Mouse (Mus musculus) embryonic facial prominence, embryonic 13.5 days (tissue): ENCODE measurements around the gene Tnnt1. TPM values are rescaled to one million over a fixed set of nuclear protein-coding genes. Genes with fewer than 3 reads are reported as not detected.
A peak's percentile ranks its signal among the peaks of the same experiment; 100 is the strongest.

ENCODE experiments used
- ATAC-seq: fragments of 200-750 bp; cut with Nextera tagmentation; 2 replicates; pipeline ENCODE4 v1.8.0; 2017; ENCODE audit warnings: low read depth; ENCODE audit not compliant: insufficient number of reproducible peaks, insufficient read depth, low FRiP score, low TSS enrichment
- H3K27ac ChIP-seq: fragments of 300-500 bp; sonication (generic); 2 replicates; pipeline ENCODE4 v1.5.1; 2015; ENCODE audit warnings: moderate library complexity, mild to moderate bottlenecking, inconsistent platforms
- H3K27me3 ChIP-seq: fragments of 300-500 bp; sonication (generic); 2 replicates; pipeline ENCODE4 v1.6.1; 2015; ENCODE audit warnings: mild to moderate bottlenecking, inconsistent platforms
- H3K36me3 ChIP-seq: fragments of 300-500 bp; sonication (generic); 2 replicates; pipeline ENCODE4 v1.6.1; 2015; ENCODE audit warnings: mild to moderate bottlenecking, inconsistent platforms
- H3K4me1 ChIP-seq: fragments of 300-500 bp; sonication (generic); 2 replicates; pipeline ENCODE4 v1.6.1; 2015; ENCODE audit warnings: inconsistent platforms
- H3K4me2 ChIP-seq: fragments of 300-500 bp; sonication (generic); 2 replicates; pipeline ENCODE4 v1.6.1; 2015; ENCODE audit warnings: moderate library complexity, mild to moderate bottlenecking, inconsistent platforms
- H3K4me3 ChIP-seq: fragments of 300-500 bp; sonication (generic); 2 replicates; pipeline ENCODE4 v1.5.1; 2015; ENCODE audit warnings: mild to moderate bottlenecking, inconsistent platforms
- H3K9ac ChIP-seq: fragments of 300-500 bp; sonication (generic); 2 replicates; pipeline ENCODE4 v1.6.1; 2015; ENCODE audit warnings: mild to moderate bottlenecking, inconsistent platforms
- H3K9me3 ChIP-seq: fragments of 300-500 bp; sonication (generic); 2 replicates; pipeline ENCODE4 v1.6.1; 2016; ENCODE audit warnings: inconsistent platforms
- WGBS: fragments of 180-500 bp; shearing (Covaris S2); methylation state at CpG from one replicate; pipeline ENCODE4 v1.1.7; 2015; ENCODE audit warnings: mixed read lengths; 5-methylcytosine and 5-hydroxymethylcytosine counted together
- polyA plus RNA-seq: library from polyadenylated mRNA; unstranded; fragments of >200 nt; fragmentation: Nextera tagmentation; extraction: Ambion mirVana; gene quantifications from 2 replicates; pipeline ENCODE4 v1.2.1, GENCODE M21; 2015

Tnnt1 gene
- polyA plus RNA-seq, result 57.6 and 63.3 TPM in 2 replicates

DNA sequence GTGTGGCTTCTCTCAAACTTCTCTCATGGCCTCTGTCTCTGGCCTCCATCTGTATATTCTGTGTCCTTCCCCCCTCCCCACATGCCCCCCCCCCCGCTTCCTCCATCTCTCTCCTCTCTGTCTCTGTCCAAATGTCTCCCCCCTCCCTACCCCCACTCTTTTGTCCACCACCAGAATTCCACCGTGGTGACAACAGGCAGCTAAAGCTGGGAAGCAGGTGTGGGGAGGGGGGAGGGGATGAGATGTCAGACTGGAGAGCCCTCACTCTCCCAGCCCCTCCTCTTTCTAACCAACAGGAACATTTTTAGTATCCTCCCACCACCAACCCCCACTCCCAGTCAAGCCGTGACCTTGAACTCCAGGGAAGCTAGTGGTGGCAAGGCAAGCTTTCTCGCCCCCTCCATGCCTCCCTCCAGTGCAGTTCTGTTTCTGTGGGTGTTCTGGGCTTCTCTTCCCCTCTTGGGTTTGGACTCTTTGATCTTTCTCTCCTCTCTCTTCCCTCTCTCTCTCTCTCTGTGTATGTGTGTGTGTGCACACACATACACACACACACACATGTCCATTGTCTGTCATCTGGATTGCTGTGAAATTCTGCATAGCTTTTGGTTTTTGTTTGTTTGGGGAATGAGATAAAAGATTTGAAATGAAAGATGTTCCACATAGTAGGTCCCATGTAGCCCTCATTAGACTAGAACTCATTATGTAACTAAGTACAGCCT is at the start of gene Tnnt1:
Gene Tnnt1 (minus strand): TSS at position 51 of the 719 bp plus-strand sequence.
- Histone ChIP-seq H3K9ac (no peak within 1 kb of the TSS), H3K27me3 (peaks cover 7% of the 10 kb centered on the region; the same call in 1 of the 2 replicates), H3K27ac (no peak within 1 kb of the TSS), H3K4me3 (no peak within 1 kb of the TSS), H3K4me2 (no peak within 1 kb of the TSS), H3K9me3 (no peaks in the 10 kb centered on the region), H3K4me1 (peaks cover 33% of the 10 kb centered on the region), H3K36me3 (no peaks in the 10 kb centered on the region)
- no peak for ATAC-seq
- WGBS, result 21% methylated on average over 4 of the region's 4 CpGs

- H3K27ac ChIP-seq, result no peak overlapping the region
- WGBS, result 89% methylated on average over 3 of the region's 3 CpGs
- H3K27me3 ChIP-seq, result no peaks in the 10 kb centered on the region
- ATAC-seq, result no peak
- H3K4me1 ChIP-seq, result no peaks in the 10 kb centered on the region
- H3K4me3 ChIP-seq, result no peak overlapping the region
- H3K9ac ChIP-seq, result no peak overlapping the region
- no peaks in the 10 kb centered on the region; the same call in 1 of the 2 replicates for H3K9me3 ChIP-seq
- no peaks in the 10 kb centered on the region for H3K36me3 ChIP-seq
- H3K4me2 ChIP-seq, result no peak overlapping the region
These were observed 46.5 kb upstream of the Tnnt1 start for GRCm38 (mm10) chr7:4562660-4563059.

DNA sequence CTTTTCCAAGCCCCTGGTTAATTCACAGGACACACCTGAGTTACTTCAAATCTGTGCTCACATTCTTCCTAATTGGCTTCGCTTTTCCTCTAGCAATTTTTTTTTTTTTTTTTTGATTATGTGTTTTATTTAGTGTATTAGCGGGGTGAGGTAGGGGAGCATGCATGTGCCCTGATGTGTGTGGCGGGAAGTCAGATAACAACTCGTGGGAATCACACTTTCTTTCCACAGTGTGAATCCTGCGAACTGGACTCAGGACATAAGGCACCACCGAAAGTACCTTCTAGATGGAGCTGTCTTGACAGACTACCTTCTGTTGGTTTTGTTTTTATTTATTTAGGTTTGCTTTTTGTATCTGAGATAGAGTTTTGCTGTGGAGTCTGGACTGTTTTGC is 41.0 kb upstream of the Tnnt1 start:
- H3K27me3 ChIP-seq, result peaks cover 5% of the 10 kb centered on the region
- 69% methylated on average over 6 of the region's 6 CpGs for WGBS
- no peaks in the 10 kb centered on the region; the same call in 1 of the 2 replicates for H3K9me3 ChIP-seq
- H3K9ac ChIP-seq, result no peak overlapping the region
- no peak overlapping the region for H3K4me2 ChIP-seq
- ATAC-seq, result no peak
- H3K27ac ChIP-seq, result no peak overlapping the region
- no peak overlapping the region for H3K4me3 ChIP-seq
- H3K4me1 ChIP-seq, result no peaks in the 10 kb centered on the region
- H3K36me3 ChIP-seq, result no peaks in the 10 kb centered on the region

DNA sequence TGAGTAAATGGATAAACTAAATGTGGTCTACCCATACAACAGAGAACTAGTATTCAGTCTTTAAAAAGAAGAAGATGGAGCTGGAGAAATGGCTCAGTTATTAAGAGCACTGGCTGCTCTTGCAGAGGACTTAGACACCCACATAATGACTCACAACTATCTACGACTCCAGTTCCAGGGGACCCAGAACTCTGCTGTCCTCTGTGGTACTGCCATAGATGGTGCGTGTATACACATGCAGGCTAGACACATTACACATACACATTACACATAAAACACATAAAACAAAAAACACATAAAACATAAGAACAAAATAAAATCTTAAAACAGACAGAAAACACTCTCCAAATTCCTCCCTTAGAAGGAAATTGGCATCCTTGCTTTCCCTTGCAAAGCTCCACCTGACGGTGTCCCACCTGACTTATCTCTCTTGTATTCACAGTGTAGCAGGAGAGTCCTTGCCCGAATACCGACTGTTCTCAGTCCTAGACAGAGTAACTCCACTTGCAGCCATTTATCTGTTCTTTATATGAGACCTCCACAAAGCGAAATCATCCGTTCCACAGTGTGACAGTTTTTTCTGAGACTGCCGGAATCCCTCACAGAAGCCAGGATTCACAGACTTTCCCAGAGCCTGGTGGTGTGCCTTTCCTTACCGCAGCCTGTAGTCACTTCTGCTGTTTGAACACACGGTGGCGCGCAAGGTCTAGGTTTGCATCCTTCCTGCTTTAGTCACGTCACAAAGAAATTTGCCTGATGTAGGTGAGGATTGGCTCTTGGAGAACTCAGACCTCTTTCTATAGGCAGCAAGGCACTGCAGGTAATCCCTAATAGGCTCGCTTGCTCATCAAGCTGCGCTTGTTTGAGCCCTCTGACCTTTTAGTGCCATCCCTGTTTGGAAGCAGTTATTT is 40.3 kb upstream of the Tnnt1 start:
- H3K4me3 ChIP-seq, result no peak overlapping the region
- H3K4me2 ChIP-seq, result no peak overlapping the region
- ATAC-seq, result peak; percentile 84
- 22% methylated on average over 15 of the region's 15 CpGs for WGBS
- H3K4me1 ChIP-seq, result no peaks in the 10 kb centered on the region
- peaks cover 5% of the 10 kb centered on the region for H3K27me3 ChIP-seq
- no peaks in the 10 kb centered on the region; the same call in 1 of the 2 replicates for H3K9me3 ChIP-seq
- no peaks in the 10 kb centered on the region for H3K36me3 ChIP-seq
- no peak overlapping the region for H3K27ac ChIP-seq
- H3K9ac ChIP-seq, result no peak overlapping the region

DNA sequence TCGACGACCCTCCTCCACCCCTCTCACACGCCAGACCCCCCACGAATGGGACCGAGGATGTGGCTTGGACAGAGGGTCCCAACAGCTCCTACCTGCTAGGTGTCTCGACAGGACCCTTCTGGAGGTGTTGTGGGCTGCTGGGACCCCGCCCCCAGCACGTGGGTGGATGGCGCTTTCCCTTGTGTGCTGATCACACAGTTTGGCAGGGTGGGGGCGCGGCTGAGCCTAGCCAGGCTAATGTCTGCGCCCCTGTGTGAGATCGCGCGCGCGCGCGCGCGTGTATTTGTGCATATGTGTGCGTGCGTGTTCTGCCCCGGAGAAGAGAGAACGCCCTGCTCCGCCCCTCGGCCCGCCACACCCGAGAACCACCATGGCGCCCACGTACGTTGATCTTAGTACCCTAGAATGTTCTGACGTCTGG is 31.0 kb upstream of the Tnnt1 start, which contains the start of gene Syt5:
Gene Syt5 (minus strand): TSS at position 321 of the 421 bp plus-strand sequence.
- Histone ChIP-seq H3K4me3 (peak within 1 kb of the TSS; percentile 39), H3K27ac (no peak within 1 kb of the TSS), H3K4me1 (peaks cover 15% of the 10 kb centered on the region), H3K4me2 (peak within 1 kb of the TSS; percentile 77), H3K27me3 (peaks cover 17% of the 10 kb centered on the region), H3K9ac (peak within 1 kb of the TSS; percentile 52), H3K9me3 (no peaks in the 10 kb centered on the region), H3K36me3 (no peaks in the 10 kb centered on the region)
- 8% methylated on average over 33 of the region's 33 CpGs for WGBS
- peak; percentile 59; the same call in 1 of the 2 replicates for ATAC-seq

DNA sequence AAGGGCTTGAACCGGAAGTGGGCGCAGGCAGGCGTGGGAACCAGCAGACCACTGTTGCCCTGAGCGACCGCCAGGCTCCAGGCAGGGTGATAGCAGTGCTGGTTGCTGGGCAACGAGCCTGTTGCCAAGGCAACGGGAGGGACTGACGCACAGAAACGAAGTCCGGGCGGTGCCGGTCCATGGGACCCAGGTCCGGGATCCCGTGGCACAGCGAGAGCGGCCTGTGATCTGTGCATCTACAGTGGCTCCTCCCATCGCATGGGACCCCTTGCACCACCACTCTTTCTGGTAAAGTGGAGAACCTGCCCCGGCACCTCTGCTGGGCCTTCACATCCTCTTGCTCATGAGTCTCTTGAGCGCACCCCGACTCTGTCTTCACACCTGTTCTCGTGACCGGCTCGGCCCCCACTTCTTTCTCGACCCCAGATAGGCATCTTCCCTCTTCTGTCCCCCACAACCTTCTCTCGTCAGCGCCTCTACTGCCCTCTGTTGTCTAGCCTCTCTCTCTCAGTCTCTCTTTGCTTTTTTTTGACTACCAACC is 30.5 kb upstream of the Tnnt1 start:
- peaks cover 17% of the 10 kb centered on the region for H3K27me3 ChIP-seq
- H3K4me1 ChIP-seq, result peaks cover 15% of the 10 kb centered on the region
- H3K4me2 ChIP-seq, result peak overlapping the region; percentile 77
- peak overlapping the region; percentile 52 for H3K9ac ChIP-seq
- H3K36me3 ChIP-seq, result no peaks in the 10 kb centered on the region
- peak overlapping the region; percentile 39 for H3K4me3 ChIP-seq
- no peak overlapping the region for H3K27ac ChIP-seq
- peak; percentile 33; the same call in 1 of the 2 replicates for ATAC-seq
- no peaks in the 10 kb centered on the region for H3K9me3 ChIP-seq
- 4% methylated on average over 26 of the region's 26 CpGs for WGBS

DNA sequence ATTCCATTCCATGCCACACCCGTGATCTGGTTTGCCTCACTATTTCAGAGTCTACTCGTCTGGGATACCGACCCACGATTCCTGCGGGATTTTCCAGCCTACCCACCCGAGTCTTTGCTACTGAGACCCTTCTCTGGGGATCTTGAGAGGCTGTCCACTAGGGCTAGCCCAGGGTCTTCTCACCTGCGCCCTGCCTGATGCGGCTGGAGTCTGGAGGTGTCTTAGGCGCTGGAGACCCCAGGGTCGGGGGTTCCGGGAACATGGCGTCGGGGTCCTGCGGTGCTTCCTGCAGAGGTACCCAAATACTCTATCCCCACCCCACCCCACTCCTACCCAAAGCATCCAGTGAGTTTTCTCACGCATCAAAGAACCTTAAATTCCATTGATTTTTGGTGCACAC is 29.9 kb upstream of the Tnnt1 start:
- no peak for ATAC-seq
- H3K27ac ChIP-seq, result no peak overlapping the region
- WGBS, result 72% methylated on average over 15 of the region's 15 CpGs
- H3K4me1 ChIP-seq, result peaks cover 15% of the 10 kb centered on the region
- H3K4me2 ChIP-seq, result peak overlapping the region; percentile 77
- H3K27me3 ChIP-seq, result peaks cover 17% of the 10 kb centered on the region
- H3K9me3 ChIP-seq, result no peaks in the 10 kb centered on the region
- H3K9ac ChIP-seq, result no peak overlapping the region; the same call in 1 of the 2 replicates
- H3K4me3 ChIP-seq, result no peak overlapping the region
- no peaks in the 10 kb centered on the region for H3K36me3 ChIP-seq

- ATAC-seq, result no peak
- no peak overlapping the region for H3K27ac ChIP-seq
These were observed 25.8 kb upstream of the Tnnt1 start for GRCm38 (mm10) chr7:4542013-4542412.

GRCm38 (mm10) chr7:4541344-4541743 is 25.2 kb upstream of the Tnnt1 start:
- H3K27ac ChIP-seq, result no peak overlapping the region
- H3K9me3 ChIP-seq, result no peaks in the 10 kb centered on the region
- peaks cover 4% of the 10 kb centered on the region; the same call in 1 of the 2 replicates for H3K4me1 ChIP-seq
- WGBS, result 63% methylated on average over 5 of the region's 5 CpGs
- no peaks in the 10 kb centered on the region for H3K36me3 ChIP-seq
- no peak overlapping the region for H3K4me3 ChIP-seq
- H3K4me2 ChIP-seq, result no peak overlapping the region
- no peak overlapping the region for H3K9ac ChIP-seq
- H3K27me3 ChIP-seq, result peaks cover 2% of the 10 kb centered on the region
- ATAC-seq, result no peak

More at GRCm38 (mm10) chr7:4542013-4542412, 25.8 kb upstream of the Tnnt1 start:
- Histone ChIP-seq H3K27me3 (peaks cover 8% of the 10 kb centered on the region), H3K9me3 (no peaks in the 10 kb centered on the region), H3K36me3 (no peaks in the 10 kb centered on the region), H3K4me3 (no peak overlapping the region), H3K4me1 (peaks cover 10% of the 10 kb centered on the region), H3K9ac (no peak overlapping the region), H3K4me2 (no peak overlapping the region)
- 42% methylated on average over 17 of the region's 17 CpGs for whole genome bisulfite sequencing

DNA sequence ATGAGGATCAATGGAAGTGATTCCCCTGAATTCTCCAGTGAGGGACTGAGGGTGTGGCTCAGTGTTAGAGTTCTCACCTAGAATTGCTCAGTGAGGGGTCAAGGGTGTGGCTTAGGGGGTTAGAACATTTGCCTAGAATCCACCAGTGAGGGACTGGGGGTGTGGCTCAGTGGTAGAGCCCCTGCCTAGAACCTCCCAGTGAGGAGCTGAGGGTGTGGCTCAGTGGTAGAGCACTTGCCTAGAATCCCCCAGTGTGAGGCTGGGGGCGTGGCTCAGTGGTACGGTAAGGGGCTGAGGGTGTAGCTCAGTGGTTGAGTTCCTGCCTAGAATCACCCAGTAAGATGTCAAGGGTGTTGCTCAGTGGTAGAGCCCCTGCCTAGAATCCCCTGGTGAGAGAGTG is 22.8 kb upstream of the Tnnt1 start:
- WGBS, result 73% methylated on average over 2 of the region's 2 CpGs
- H3K4me2 ChIP-seq, result no peak overlapping the region
- H3K9ac ChIP-seq, result no peak overlapping the region
- H3K4me3 ChIP-seq, result no peak overlapping the region
- H3K36me3 ChIP-seq, result no peaks in the 10 kb centered on the region
- no peaks in the 10 kb centered on the region for H3K4me1 ChIP-seq
- ATAC-seq, result peak; percentile 48; the same call in 1 of the 2 replicates
- no peak overlapping the region for H3K27ac ChIP-seq
- no peaks in the 10 kb centered on the region; the same call in 1 of the 2 replicates for H3K27me3 ChIP-seq
- no peaks in the 10 kb centered on the region for H3K9me3 ChIP-seq

- Histone ChIP-seq H3K36me3 (no peaks in the 10 kb centered on the region), H3K4me1 (peaks cover 3% of the 10 kb centered on the region; the same call in 1 of the 2 replicates), H3K9ac (no peak overlapping the region), H3K27me3 (peaks cover 2% of the 10 kb centered on the region; the same call in 1 of the 2 replicates), H3K4me3 (no peak overlapping the region), H3K9me3 (no peaks in the 10 kb centered on the region), H3K4me2 (no peak overlapping the region), H3K27ac (no peak overlapping the region)
- WGBS, result 35% methylated on average over 4 of the region's 4 CpGs
- no peak for ATAC-seq
These were observed 21.0 kb upstream of the Tnnt1 start for GRCm38 (mm10) chr7:4537181-4537580.
